Mouse (Mus musculus) ES-Bruce4 (cell line): Measurements from ENCODE around the gene G430095P16Rik.

Source experiments
- CTCF ChIP-seq: IDR thresholded peaks from one replicate; pipeline ENCODE4 v1.8.1; 2011; ENCODE audit warnings: low read depth, low read length
- POLR2A ChIP-seq: IDR thresholded peaks from one replicate; pipeline ENCODE4 v1.8.1; 2011; ENCODE audit warnings: low read length; ENCODE audit not compliant: insufficient read depth

- TF ChIP-seq CTCF (no peak), POLR2A (no peak)
Observed at GRCm38 (mm10) chr8:84686191-84687002, 36.4 kb upstream of the G430095P16Rik start, which contains the start of gene Trmt1.
